Mouse (Mus musculus): Measurements from ENCODE around the gene Ap4s1. TPM values are rescaled to one million over a fixed set of nuclear protein-coding genes. Genes with fewer than 3 reads are reported as not detected.

The Ap4s1 gene
- polyA plus RNA-seq, 2 experiments = 6.4 to 16.8 TPM

DNA sequence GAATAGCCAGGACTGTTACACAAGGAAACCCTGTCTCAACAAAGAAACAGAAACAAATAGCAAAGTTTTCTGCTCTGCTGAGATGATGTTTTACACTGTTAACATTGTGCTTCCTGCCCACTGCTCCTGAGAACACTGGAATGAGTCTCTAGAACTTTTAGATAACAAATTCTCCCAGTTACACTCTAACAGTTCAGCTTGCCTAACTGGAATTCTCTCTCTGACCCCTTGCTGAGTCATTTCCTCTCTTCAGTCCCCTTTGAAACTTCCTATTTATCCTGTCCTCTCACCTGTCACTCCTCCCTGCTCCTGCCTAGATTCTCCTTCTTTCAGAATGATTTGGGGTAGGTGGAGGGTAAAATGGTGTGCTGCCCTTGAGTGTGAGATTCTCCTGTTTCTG lies 3.3 kb downstream of the Ap4s1 start:
- H3K4me2 ChIP-seq (ENCODE audit: low read depth) = no peak overlapping the region
- H3K27ac ChIP-seq = peak overlapping the region; percentile 58
- TF ChIP-seq EP300 (IDR thresholded peaks at IDR 0.05; ENCODE audit: low read depth) (no peak), CTCF (IDR thresholded peaks at IDR 0.05; ENCODE audit: low read depth) (no peak)

DNA sequence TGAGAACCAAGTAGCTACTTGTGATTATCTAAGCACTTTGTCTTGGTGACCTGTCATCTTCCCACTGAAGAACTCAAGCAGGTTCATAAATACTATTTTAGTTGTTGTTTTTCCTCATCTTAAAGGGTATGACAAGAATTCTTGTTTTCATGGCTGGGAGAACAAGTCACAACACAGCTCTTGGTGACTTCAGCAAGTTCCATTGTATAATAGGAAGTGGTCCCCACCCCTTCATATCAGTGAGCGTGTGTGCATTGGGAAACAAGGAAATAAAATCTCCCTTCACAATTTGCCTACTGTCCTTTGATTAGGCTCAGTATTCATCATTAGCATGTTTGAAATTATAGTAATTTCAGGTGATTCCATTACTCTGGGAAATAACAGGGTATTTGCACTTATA lies 4.1 kb downstream of the Ap4s1 start:
- Histone ChIP-seq H3K27ac (no peak overlapping the region), H3K27me3 (ENCODE audit: control insufficient read depth, insufficient read depth, low read length) (no peaks in the 10 kb centered on the region), H3K9me3 (ENCODE audit: control insufficient read depth, low read length) (no peaks in the 10 kb centered on the region), H3K9ac (replicated peaks) (no peak overlapping the region), H3K4me3 (ENCODE audit: insufficient read depth in 1 of 2, low read depth in 2 of 2, low read length in 2 of 2) (no peak overlapping the region), H3K4me2 (ENCODE audit: low read depth) (no peak overlapping the region), H3K4me1 (replicated peaks; ENCODE audit: control insufficient read depth in 2 of 2, insufficient read depth in 2 of 2, low read length in 1 of 2) (peaks cover 22 to 31% of the 10 kb centered on the region in 2 experiments), H3K36me3 (replicated peaks; ENCODE audit: control insufficient read depth, insufficient read depth, low read depth) (no peaks in the 10 kb centered on the region)
- ATAC-seq (ENCODE audit: insufficient read depth) = no peak
- 38% methylated on average over 1 of the region's 1 CpGs for WGBS (ENCODE audit: insufficient replicate concordance)
- no peak for DNase-seq (ENCODE audit: low read depth in 3 of 3, low spot score in 3 of 3)
- TF ChIP-seq EP300 (IDR thresholded peaks at IDR 0.05; ENCODE audit: low read depth) (no peak), CTCF (IDR thresholded peaks at IDR 0.05; ENCODE audit: low read depth) (no peak)

More for the DNA sequence above, 3.3 kb downstream of the Ap4s1 start:
- ATAC-seq (ENCODE audit: insufficient read depth) (no peak), DNase-seq (ENCODE audit: low read depth in 3 of 3, low spot score in 3 of 3) (no peak)
- Histone ChIP-seq H3K27me3 (ENCODE audit: control insufficient read depth, insufficient read depth, low read length) (no peaks in the 10 kb centered on the region), H3K36me3 (replicated peaks; ENCODE audit: control insufficient read depth, insufficient read depth, low read depth) (no peaks in the 10 kb centered on the region), H3K9ac (replicated peaks) (0 out of 2 replicates have a peak overlapping the region, but pooled peaks have one; percentile 7), H3K9me3 (ENCODE audit: control insufficient read depth, low read length) (no peaks in the 10 kb centered on the region), H3K4me3 (ENCODE audit: insufficient read depth in 1 of 2, low read depth in 2 of 2, low read length in 2 of 2) (no peak overlapping the region), H3K4me1 (replicated peaks; ENCODE audit: control insufficient read depth in 2 of 2, insufficient read depth in 2 of 2, low read length in 1 of 2) (peaks cover 21 to 26% of the 10 kb centered on the region in 2 experiments)

DNA sequence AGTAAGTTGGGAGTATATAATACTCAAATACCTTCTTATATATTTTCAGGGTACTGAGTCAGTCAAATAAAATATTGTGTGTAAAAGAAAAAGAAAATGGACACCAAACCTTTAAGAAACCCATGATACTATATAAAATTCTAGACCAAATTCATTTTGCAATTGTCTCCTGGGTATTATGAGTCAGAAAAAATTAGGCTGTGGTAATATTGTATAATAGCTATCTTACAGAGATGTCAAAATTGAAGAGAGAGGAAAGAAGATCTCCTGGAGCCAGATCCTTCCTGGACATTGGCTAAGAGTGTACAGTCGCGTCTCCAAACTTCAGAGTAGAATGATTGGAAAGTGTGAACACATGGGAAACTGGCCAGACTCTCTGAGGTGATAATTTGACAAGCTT lies 5.3 kb downstream of the Ap4s1 start:
- ATAC-seq (ENCODE audit: insufficient read depth) = no peak
- Histone ChIP-seq H3K4me2 (ENCODE audit: low read depth) (no peak overlapping the region), H3K4me1 (replicated peaks; ENCODE audit: control insufficient read depth in 2 of 2, insufficient read depth in 2 of 2, low read length in 1 of 2) (peaks cover 30 to 40% of the 10 kb centered on the region in 2 experiments), H3K4me3 (ENCODE audit: insufficient read depth in 1 of 2, low read depth in 2 of 2, low read length in 2 of 2) (no peak overlapping the region), H3K9ac (replicated peaks) (no peak overlapping the region), H3K36me3 (replicated peaks; ENCODE audit: control insufficient read depth, insufficient read depth, low read depth) (no peaks in the 10 kb centered on the region), H3K27me3 (ENCODE audit: control insufficient read depth, insufficient read depth, low read length) (no peaks in the 10 kb centered on the region), H3K9me3 (ENCODE audit: control insufficient read depth, low read length) (no peaks in the 10 kb centered on the region), H3K27ac (no peak overlapping the region)
- WGBS (ENCODE audit: insufficient replicate concordance) = 85% methylated on average over 2 of the region's 2 CpGs
- no peak for DNase-seq (ENCODE audit: low read depth in 3 of 3, low spot score in 3 of 3)
- TF ChIP-seq EP300 (IDR thresholded peaks at IDR 0.05; ENCODE audit: low read depth) (no peak), CTCF (IDR thresholded peaks at IDR 0.05; ENCODE audit: low read depth) (no peak)

DNA sequence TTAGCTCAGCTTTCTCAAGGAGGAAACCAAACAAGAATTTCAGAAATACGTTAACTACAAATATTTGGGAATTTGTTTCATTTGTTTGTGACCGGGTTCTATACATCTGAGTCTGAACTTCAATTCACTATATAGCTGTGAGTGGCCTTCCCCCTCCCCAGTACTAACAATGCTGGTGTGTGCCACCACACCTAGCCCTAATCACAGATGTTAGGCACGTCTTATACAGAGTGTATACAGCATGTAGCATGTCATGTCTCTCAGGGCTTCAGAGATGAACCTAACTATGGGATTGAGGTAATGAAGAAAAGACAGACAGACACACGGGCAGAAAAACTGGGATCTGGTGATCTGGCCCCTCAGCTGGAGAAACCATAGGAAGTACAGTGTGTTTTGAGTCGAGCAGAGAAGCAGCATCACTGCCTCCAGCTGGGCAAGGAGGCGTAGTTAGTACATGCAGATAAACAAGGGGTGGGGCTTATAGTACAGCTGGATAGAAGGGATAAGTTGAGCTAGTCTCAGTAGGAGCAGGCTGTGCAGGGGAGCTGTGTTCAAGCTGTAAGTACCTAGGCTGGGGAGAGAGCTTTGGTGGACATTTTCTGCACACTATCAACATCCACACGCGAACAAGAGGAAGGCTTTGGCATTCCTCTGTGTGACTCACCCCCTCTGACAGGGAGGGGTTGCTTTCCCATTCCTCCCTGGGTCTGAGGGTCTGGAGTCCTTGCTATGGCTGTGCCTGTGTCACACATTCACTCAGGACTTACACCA lies 9.0 kb downstream of the Ap4s1 start:
- H3K9ac ChIP-seq (replicated peaks) = peak overlapping the region; percentile 71
- H3K36me3 ChIP-seq (replicated peaks; ENCODE audit: control insufficient read depth, insufficient read depth, low read depth) = no peaks in the 10 kb centered on the region
- 28% methylated on average over 8 of the region's 8 CpGs for WGBS (ENCODE audit: insufficient replicate concordance)
- peak; percentile 100 for ATAC-seq (ENCODE audit: insufficient read depth)
- peaks cover 3% of the 10 kb centered on the region for H3K9me3 ChIP-seq (ENCODE audit: control insufficient read depth, low read length)
- H3K4me3 ChIP-seq (ENCODE audit: insufficient read depth in 1 of 2, low read depth in 2 of 2, low read length in 2 of 2) = peak overlapping the region; percentile 49 to 68
- peak; percentile 86 for TF ChIP-seq EP300 (IDR thresholded peaks at IDR 0.05; ENCODE audit: low read depth)
- peak; percentile 7; the same call in 1 of the 2 replicates for TF ChIP-seq CTCF (IDR thresholded peaks at IDR 0.05; ENCODE audit: low read depth)
- no peaks in the 10 kb centered on the region for H3K27me3 ChIP-seq (ENCODE audit: control insufficient read depth, insufficient read depth, low read length)
- peak overlapping the region; percentile 70 for H3K4me2 ChIP-seq (ENCODE audit: low read depth)
- peaks cover 16 to 29% of the 10 kb centered on the region in 2 experiments for H3K4me1 ChIP-seq (replicated peaks; ENCODE audit: control insufficient read depth in 2 of 2, insufficient read depth in 2 of 2, low read length in 1 of 2)
- peak; percentile 84 to 88 (median 85) for DNase-seq (ENCODE audit: low read depth in 3 of 3, low spot score in 3 of 3)
- H3K27ac ChIP-seq = peak overlapping the region; percentile 96

DNA sequence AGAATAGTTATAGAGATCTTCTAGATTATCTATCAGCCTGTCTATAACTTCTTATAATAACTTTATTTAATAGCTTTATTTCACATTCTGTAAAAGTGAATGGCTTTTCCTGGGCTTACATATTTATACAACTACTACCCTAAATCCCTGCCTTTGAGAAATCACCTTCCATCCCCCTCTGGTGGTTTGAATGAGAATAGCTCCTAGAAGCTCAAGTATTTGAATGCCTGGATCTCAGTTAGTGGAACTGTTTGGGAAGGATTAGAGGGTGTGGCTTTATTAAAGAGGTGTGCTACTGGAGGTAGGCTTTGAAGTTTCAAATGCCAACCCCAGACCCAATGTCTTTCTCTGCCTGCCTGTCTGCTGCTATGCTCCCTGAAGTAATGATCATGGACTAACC lies 10.9 kb downstream of the Ap4s1 start:
- H3K36me3 ChIP-seq (replicated peaks; ENCODE audit: control insufficient read depth, insufficient read depth, low read depth) = no peaks in the 10 kb centered on the region
- DNase-seq (ENCODE audit: low read depth in 3 of 3, low spot score in 3 of 3) = no peak

More for the DNA sequence above, 10.9 kb downstream of the Ap4s1 start:
- H3K4me2 ChIP-seq (ENCODE audit: low read depth) = no peak overlapping the region
- no peak overlapping the region for H3K4me3 ChIP-seq (ENCODE audit: insufficient read depth in 1 of 2, low read depth in 2 of 2, low read length in 2 of 2)
- peaks cover 16 to 31% of the 10 kb centered on the region in 2 experiments for H3K4me1 ChIP-seq (replicated peaks; ENCODE audit: control insufficient read depth in 2 of 2, insufficient read depth in 2 of 2, low read length in 1 of 2)
- H3K27ac ChIP-seq = no peak overlapping the region
- H3K27me3 ChIP-seq (ENCODE audit: control insufficient read depth, insufficient read depth, low read length) = no peaks in the 10 kb centered on the region
- H3K9me3 ChIP-seq (ENCODE audit: control insufficient read depth, low read length) = peaks cover 3% of the 10 kb centered on the region
- H3K9ac ChIP-seq (replicated peaks) = no peak overlapping the region
- TF ChIP-seq EP300 (IDR thresholded peaks at IDR 0.05; ENCODE audit: low read depth) = no peak
- TF ChIP-seq CTCF (IDR thresholded peaks at IDR 0.05; ENCODE audit: low read depth) = peak; percentile 30; the same call in 1 of the 2 replicates
- no peak for ATAC-seq (ENCODE audit: insufficient read depth)

Measured in liver, embryonic 14.5 days (tissue).